Mouse (Mus musculus): ENCODE measurements at regions not wholly inside any gene's neighbourhood (a gene's known extent, or its start where the extent isn't known, plus 50 kb on each side); places are given as distances from the start of the nearest gene placed in this dataset.
A peak's percentile ranks its signal among the peaks of the same experiment; 100 is the strongest.

GRCm38 (mm10) chr6:101532436-101532835 lies 154.7 kb upstream of the Pdzrn3 start:
- Histone ChIP-seq H3K36me3 (ENCODE audit: control insufficient read depth, insufficient read depth) (no peaks in the 10 kb centered on the region), H3K4me1 (ENCODE audit: control insufficient read depth, insufficient read depth, low read length) (peaks cover 8% of the 10 kb centered on the region), H3K27me3 (ENCODE audit: control insufficient read depth, insufficient read depth, low read length) (no peaks in the 10 kb centered on the region), H3K4me2 (ENCODE audit: low read depth, low read length) (peak overlapping the region; percentile 62), H3K4me3 (ENCODE audit: low read length) (peak overlapping the region; percentile 32), H3K9me3 (replicated peaks; ENCODE audit: control insufficient read depth, low read length) (no peaks in the 10 kb centered on the region), H3K27ac (ENCODE audit: low read length) (peak overlapping the region; percentile 53; the same call in 1 of the 2 replicates), H3K9ac (ENCODE audit: low read length) (peak overlapping the region; percentile 37; the same call in 1 of the 2 replicates)
- no peak for ATAC-seq (replicated peaks; ENCODE audit: extremely low read depth, insufficient read depth, low FRiP score)
- 16% methylated on average over 7 of the region's 7 CpGs for WGBS

GRCm38 (mm10) chr6:101531914-101532313 lies 154.2 kb upstream of the Pdzrn3 start:
- Histone ChIP-seq H3K27ac (ENCODE audit: low read length) (no peak overlapping the region), H3K9me3 (replicated peaks; ENCODE audit: control insufficient read depth, low read length) (no peaks in the 10 kb centered on the region), H3K4me3 (ENCODE audit: low read length) (no peak overlapping the region), H3K9ac (ENCODE audit: low read length) (no peak overlapping the region), H3K36me3 (ENCODE audit: control insufficient read depth, insufficient read depth) (no peaks in the 10 kb centered on the region), H3K4me2 (ENCODE audit: low read depth, low read length) (no peak overlapping the region), H3K27me3 (ENCODE audit: control insufficient read depth, insufficient read depth, low read length) (no peaks in the 10 kb centered on the region), H3K4me1 (ENCODE audit: control insufficient read depth, insufficient read depth, low read length) (peaks cover 8% of the 10 kb centered on the region)
- 65% methylated on average over 5 of the region's 5 CpGs for WGBS
- ATAC-seq (replicated peaks; ENCODE audit: extremely low read depth, insufficient read depth, low FRiP score): no peak

- Histone ChIP-seq H3K4me1 (ENCODE audit: control insufficient read depth, insufficient read depth, low read length) (peaks cover 2% of the 10 kb centered on the region; the same call in 1 of the 2 replicates), H3K9ac (ENCODE audit: low read length) (no peak overlapping the region), H3K9me3 (replicated peaks; ENCODE audit: control insufficient read depth, low read length) (no peaks in the 10 kb centered on the region), H3K36me3 (ENCODE audit: control insufficient read depth, insufficient read depth) (no peaks in the 10 kb centered on the region), H3K4me3 (ENCODE audit: low read length) (no peak overlapping the region), H3K27ac (ENCODE audit: low read length) (no peak overlapping the region), H3K27me3 (ENCODE audit: control insufficient read depth, insufficient read depth, low read length) (no peaks in the 10 kb centered on the region), H3K4me2 (ENCODE audit: low read depth, low read length) (no peak overlapping the region)
- 63% methylated on average over 2 of the region's 2 CpGs for WGBS
- no peak for ATAC-seq (replicated peaks; ENCODE audit: extremely low read depth, insufficient read depth, low FRiP score)
Observed at GRCm38 (mm10) chr6:101525129-101525528, 147.4 kb upstream of the Pdzrn3 start.

- no peak overlapping the region for H3K4me3 ChIP-seq (ENCODE audit: low read length)
- H3K9ac ChIP-seq (ENCODE audit: low read length): no peak overlapping the region
- WGBS: 88% methylated on average over 6 of the region's 6 CpGs
- H3K36me3 ChIP-seq (ENCODE audit: control insufficient read depth, insufficient read depth): no peaks in the 10 kb centered on the region
- H3K9me3 ChIP-seq (replicated peaks; ENCODE audit: control insufficient read depth, low read length): no peaks in the 10 kb centered on the region
- no peak for ATAC-seq (replicated peaks; ENCODE audit: extremely low read depth, insufficient read depth, low FRiP score)
- H3K27ac ChIP-seq (ENCODE audit: low read length): no peak overlapping the region
- no peak overlapping the region for H3K4me2 ChIP-seq (ENCODE audit: low read depth, low read length)
- H3K4me1 ChIP-seq (ENCODE audit: control insufficient read depth, insufficient read depth, low read length): peaks cover 8% of the 10 kb centered on the region
- H3K27me3 ChIP-seq (ENCODE audit: control insufficient read depth, insufficient read depth, low read length): no peaks in the 10 kb centered on the region
Observed at GRCm38 (mm10) chr6:101521316-101521715, 143.6 kb upstream of the Pdzrn3 start.

- Histone ChIP-seq H3K4me2 (ENCODE audit: low read depth, low read length) (no peak overlapping the region), H3K27me3 (ENCODE audit: control insufficient read depth, insufficient read depth, low read length) (no peaks in the 10 kb centered on the region), H3K9me3 (replicated peaks; ENCODE audit: control insufficient read depth, low read length) (no peaks in the 10 kb centered on the region), H3K36me3 (ENCODE audit: control insufficient read depth, insufficient read depth) (no peaks in the 10 kb centered on the region), H3K4me1 (ENCODE audit: control insufficient read depth, insufficient read depth, low read length) (peaks cover 8% of the 10 kb centered on the region), H3K27ac (ENCODE audit: low read length) (no peak overlapping the region), H3K9ac (ENCODE audit: low read length) (no peak overlapping the region), H3K4me3 (ENCODE audit: low read length) (no peak overlapping the region)
- 65% methylated on average over 3 of the region's 3 CpGs for WGBS
- no peak for ATAC-seq (replicated peaks; ENCODE audit: extremely low read depth, insufficient read depth, low FRiP score)
Observed at GRCm38 (mm10) chr6:101520755-101521154, 143.1 kb upstream of the Pdzrn3 start.

GRCm38 (mm10) chr6:101518904-101519701 lies 141.4 kb upstream of the Pdzrn3 start:
- Histone ChIP-seq H3K4me3 (ENCODE audit: low read length) (no peak overlapping the region), H3K4me1 (ENCODE audit: control insufficient read depth, insufficient read depth, low read length) (peaks cover 8% of the 10 kb centered on the region), H3K9ac (ENCODE audit: low read length) (no peak overlapping the region), H3K27ac (ENCODE audit: low read length) (no peak overlapping the region), H3K4me2 (ENCODE audit: low read depth, low read length) (no peak overlapping the region), H3K36me3 (ENCODE audit: control insufficient read depth, insufficient read depth) (no peaks in the 10 kb centered on the region), H3K9me3 (replicated peaks; ENCODE audit: control insufficient read depth, low read length) (no peaks in the 10 kb centered on the region), H3K27me3 (ENCODE audit: control insufficient read depth, insufficient read depth, low read length) (no peaks in the 10 kb centered on the region)
- 45% methylated on average over 9 of the region's 9 CpGs for WGBS
- ATAC-seq (replicated peaks; ENCODE audit: extremely low read depth, insufficient read depth, low FRiP score): no peak; the same call in 1 of the 2 replicates

GRCm38 (mm10) chr6:101517584-101517983 lies 139.9 kb upstream of the Pdzrn3 start:
- ATAC-seq (replicated peaks; ENCODE audit: extremely low read depth, insufficient read depth, low FRiP score): peak; percentile 41
- WGBS: 18% methylated on average over 2 of the region's 2 CpGs
- Histone ChIP-seq H3K27me3 (ENCODE audit: control insufficient read depth, insufficient read depth, low read length) (no peaks in the 10 kb centered on the region), H3K27ac (ENCODE audit: low read length) (no peak overlapping the region), H3K36me3 (ENCODE audit: control insufficient read depth, insufficient read depth) (no peaks in the 10 kb centered on the region), H3K4me3 (ENCODE audit: low read length) (no peak overlapping the region), H3K4me2 (ENCODE audit: low read depth, low read length) (no peak overlapping the region), H3K9ac (ENCODE audit: low read length) (no peak overlapping the region), H3K4me1 (ENCODE audit: control insufficient read depth, insufficient read depth, low read length) (peaks cover 8% of the 10 kb centered on the region), H3K9me3 (replicated peaks; ENCODE audit: control insufficient read depth, low read length) (no peaks in the 10 kb centered on the region)

GRCm38 (mm10) chr6:101513696-101514095 lies 136.0 kb upstream of the Pdzrn3 start:
- H3K27ac ChIP-seq (ENCODE audit: low read length): no peak overlapping the region
- no peak overlapping the region for H3K4me3 ChIP-seq (ENCODE audit: low read length)
- no peaks in the 10 kb centered on the region for H3K4me1 ChIP-seq (ENCODE audit: control insufficient read depth, insufficient read depth, low read length)
- no peaks in the 10 kb centered on the region for H3K36me3 ChIP-seq (ENCODE audit: control insufficient read depth, insufficient read depth)
- no peak for ATAC-seq (replicated peaks; ENCODE audit: extremely low read depth, insufficient read depth, low FRiP score)
- no peak overlapping the region for H3K9ac ChIP-seq (ENCODE audit: low read length)
- WGBS: 79% methylated on average over 2 of the region's 2 CpGs
- H3K4me2 ChIP-seq (ENCODE audit: low read depth, low read length): no peak overlapping the region
- no peaks in the 10 kb centered on the region for H3K27me3 ChIP-seq (ENCODE audit: control insufficient read depth, insufficient read depth, low read length)
- no peaks in the 10 kb centered on the region for H3K9me3 ChIP-seq (replicated peaks; ENCODE audit: control insufficient read depth, low read length)

GRCm38 (mm10) chr6:101502149-101502548 lies 124.5 kb upstream of the Pdzrn3 start:
- Histone ChIP-seq H3K4me1 (ENCODE audit: control insufficient read depth, insufficient read depth, low read length) (no peaks in the 10 kb centered on the region), H3K4me2 (ENCODE audit: low read depth, low read length) (no peak overlapping the region), H3K4me3 (ENCODE audit: low read length) (no peak overlapping the region), H3K27ac (ENCODE audit: low read length) (no peak overlapping the region), H3K9me3 (replicated peaks; ENCODE audit: control insufficient read depth, low read length) (no peaks in the 10 kb centered on the region), H3K27me3 (ENCODE audit: control insufficient read depth, insufficient read depth, low read length) (no peaks in the 10 kb centered on the region), H3K9ac (ENCODE audit: low read length) (no peak overlapping the region), H3K36me3 (ENCODE audit: control insufficient read depth, insufficient read depth) (no peaks in the 10 kb centered on the region)
- peak; percentile 63 for ATAC-seq (replicated peaks; ENCODE audit: extremely low read depth, insufficient read depth, low FRiP score)
- 27% methylated on average over 5 of the region's 5 CpGs for WGBS

Data from heart, embryonic 16.5 days (tissue).